Mouse (Mus musculus): ENCODE measurements around the gene Ebf1. TPM values are rescaled to one million over a fixed set of nuclear protein-coding genes. Genes with fewer than 3 reads are reported as not detected.

Ebf1 gene
- polyA plus RNA-seq, 1 experiment from 2014 or later, result 109 TPM

GRCm38 (mm10) chr11:44620694-44621446 is 3.8 kb downstream of the Ebf1 start:
- no peak for ATAC-seq (ENCODE audit: low FRiP score, low read depth)
- Histone ChIP-seq H3K4me3 (peak overlapping the region; percentile 67), H3K27me3 (replicated peaks) (peaks cover 23% of the 10 kb centered on the region), H3K9ac (peak overlapping the region; percentile 92), H3K36me3 (no peaks in the 10 kb centered on the region), H3K27ac (no peak overlapping the region), H3K4me2 (replicated peaks) (peak overlapping the region; percentile 87), H3K9me3 (no peaks in the 10 kb centered on the region), H3K4me1 (peaks cover 45% of the 10 kb centered on the region)
- 22% methylated on average over 19 of the region's 19 CpGs for WGBS

GRCm38 (mm10) chr11:44621615-44622014 is 4.5 kb downstream of the Ebf1 start:
- peak overlapping the region; percentile 92 for H3K9ac ChIP-seq

GRCm38 (mm10) chr11:44622023-44622731 is 5.1 kb downstream of the Ebf1 start:
- no peak for ATAC-seq (ENCODE audit: low FRiP score, low read depth)
- Histone ChIP-seq H3K36me3 (no peaks in the 10 kb centered on the region), H3K27me3 (replicated peaks) (peaks cover 19% of the 10 kb centered on the region), H3K9me3 (no peaks in the 10 kb centered on the region), H3K27ac (no peak overlapping the region), H3K9ac (peak overlapping the region; percentile 92; the same call in 1 of the 2 replicates), H3K4me3 (peak overlapping the region; percentile 67), H3K4me1 (peaks cover 45% of the 10 kb centered on the region), H3K4me2 (replicated peaks) (peak overlapping the region; percentile 87)
- 20% methylated on average over 11 of the region's 11 CpGs for WGBS

More at GRCm38 (mm10) chr11:44621615-44622014, 4.5 kb downstream of the Ebf1 start:
- ATAC-seq (ENCODE audit: low FRiP score, low read depth), result no peak
- H3K27me3 ChIP-seq (replicated peaks), result peaks cover 19% of the 10 kb centered on the region
- H3K9me3 ChIP-seq, result no peaks in the 10 kb centered on the region
- H3K4me3 ChIP-seq, result peak overlapping the region; percentile 67
- peak overlapping the region; percentile 87 for H3K4me2 ChIP-seq (replicated peaks)
- H3K4me1 ChIP-seq, result peaks cover 43% of the 10 kb centered on the region
- no peak overlapping the region for H3K27ac ChIP-seq
- WGBS, result 28% methylated on average over 10 of the region's 10 CpGs
- no peaks in the 10 kb centered on the region for H3K36me3 ChIP-seq

GRCm38 (mm10) chr11:44624564-44624963 is 7.4 kb downstream of the Ebf1 start:
- no peak overlapping the region for H3K27ac ChIP-seq
- 0 out of 2 replicates have a peak overlapping the region, but pooled peaks have one; percentile 21 for H3K4me2 ChIP-seq (replicated peaks)
- peaks cover 59% of the 10 kb centered on the region for H3K4me1 ChIP-seq

GRCm38 (mm10) chr11:44626065-44626464 is 8.9 kb downstream of the Ebf1 start:
- ATAC-seq (ENCODE audit: low FRiP score, low read depth), result 0 out of 2 replicates have a peak, but pooled peaks have one; percentile 33
- peaks cover 47% of the 10 kb centered on the region for H3K4me1 ChIP-seq
- 41% methylated on average over 10 of the region's 10 CpGs for WGBS
- H3K27ac ChIP-seq, result no peak overlapping the region
- H3K36me3 ChIP-seq, result no peaks in the 10 kb centered on the region
- no peak overlapping the region for H3K4me3 ChIP-seq
- peaks cover 5% of the 10 kb centered on the region for H3K27me3 ChIP-seq (replicated peaks)
- H3K4me2 ChIP-seq (replicated peaks), result peak overlapping the region; percentile 44
- H3K9me3 ChIP-seq, result no peaks in the 10 kb centered on the region
- H3K9ac ChIP-seq, result no peak overlapping the region

More at GRCm38 (mm10) chr11:44624564-44624963, 7.4 kb downstream of the Ebf1 start:
- H3K4me3 ChIP-seq, result no peak overlapping the region
- H3K9ac ChIP-seq, result no peak overlapping the region
- ATAC-seq (ENCODE audit: low FRiP score, low read depth), result no peak
- H3K36me3 ChIP-seq, result no peaks in the 10 kb centered on the region
- no peaks in the 10 kb centered on the region for H3K9me3 ChIP-seq
- 70% methylated on average over 5 of the region's 5 CpGs for WGBS
- H3K27me3 ChIP-seq (replicated peaks), result peaks cover 15% of the 10 kb centered on the region

- WGBS, result 17% methylated on average over 4 of the region's 4 CpGs
- 0 out of 2 replicates have a peak overlapping the region, but pooled peaks have one; percentile 20 for H3K4me2 ChIP-seq (replicated peaks)
- H3K27ac ChIP-seq, result 0 out of 2 replicates have a peak overlapping the region, but pooled peaks have one; percentile 21
- peaks cover 43% of the 10 kb centered on the region for H3K4me1 ChIP-seq
- H3K9me3 ChIP-seq, result no peaks in the 10 kb centered on the region
- H3K36me3 ChIP-seq, result 0 out of 2 replicates have a peak, but pooled peaks cover 3% of the 10 kb centered on the region
- H3K4me3 ChIP-seq, result no peak overlapping the region
- no peaks in the 10 kb centered on the region for H3K27me3 ChIP-seq (replicated peaks)
- H3K9ac ChIP-seq, result no peak overlapping the region
- peak; percentile 74 for ATAC-seq (ENCODE audit: low FRiP score, low read depth)
These were observed 11.3 kb downstream of the Ebf1 start for GRCm38 (mm10) chr11:44628412-44628811.

GRCm38 (mm10) chr11:44632064-44632968 is 15.2 kb downstream of the Ebf1 start:
- 85% methylated on average over 15 of the region's 15 CpGs for WGBS
- 0 out of 2 replicates have a peak, but pooled peaks cover 3% of the 10 kb centered on the region for H3K36me3 ChIP-seq
- peaks cover 35% of the 10 kb centered on the region for H3K4me1 ChIP-seq
- no peak overlapping the region for H3K27ac ChIP-seq
- no peak for ATAC-seq (ENCODE audit: low FRiP score, low read depth)
- H3K4me3 ChIP-seq, result no peak overlapping the region
- no peak overlapping the region for H3K4me2 ChIP-seq (replicated peaks)
- no peaks in the 10 kb centered on the region for H3K27me3 ChIP-seq (replicated peaks)
- H3K9ac ChIP-seq, result no peak overlapping the region
- H3K9me3 ChIP-seq, result no peaks in the 10 kb centered on the region

- WGBS, result 87% methylated on average over 2 of the region's 2 CpGs
- peaks cover 31% of the 10 kb centered on the region for H3K4me1 ChIP-seq
These were observed 16.0 kb downstream of the Ebf1 start for GRCm38 (mm10) chr11:44633001-44633693.

GRCm38 (mm10) chr11:44634552-44635193 is 17.6 kb downstream of the Ebf1 start:
- H3K4me3 ChIP-seq, result no peak overlapping the region
- H3K4me2 ChIP-seq (replicated peaks), result no peak overlapping the region
- no peaks in the 10 kb centered on the region for H3K9me3 ChIP-seq
- WGBS, result 63% methylated on average over 6 of the region's 6 CpGs
- H3K4me1 ChIP-seq, result peaks cover 22% of the 10 kb centered on the region
- 0 out of 2 replicates have a peak, but pooled peaks cover 3% of the 10 kb centered on the region for H3K36me3 ChIP-seq
- no peak overlapping the region; the same call in 1 of the 2 replicates for H3K27ac ChIP-seq
- no peak for ATAC-seq (ENCODE audit: low FRiP score, low read depth)
- H3K9ac ChIP-seq, result no peak overlapping the region
- H3K27me3 ChIP-seq (replicated peaks), result no peaks in the 10 kb centered on the region

More at GRCm38 (mm10) chr11:44633001-44633693, 16.0 kb downstream of the Ebf1 start:
- Histone ChIP-seq H3K9ac (no peak overlapping the region), H3K4me2 (replicated peaks) (no peak overlapping the region), H3K9me3 (no peaks in the 10 kb centered on the region), H3K27me3 (replicated peaks) (no peaks in the 10 kb centered on the region), H3K4me3 (no peak overlapping the region), H3K27ac (no peak overlapping the region), H3K36me3 (0 out of 2 replicates have a peak, but pooled peaks cover 3% of the 10 kb centered on the region)
- ATAC-seq (ENCODE audit: low FRiP score, low read depth), result no peak

GRCm38 (mm10) chr11:44636241-44636640 is 19.1 kb downstream of the Ebf1 start:
- Histone ChIP-seq H3K4me2 (replicated peaks) (no peak overlapping the region), H3K27me3 (replicated peaks) (no peaks in the 10 kb centered on the region), H3K9ac (no peak overlapping the region), H3K9me3 (no peaks in the 10 kb centered on the region), H3K4me1 (peaks cover 22% of the 10 kb centered on the region), H3K4me3 (no peak overlapping the region), H3K27ac (no peak overlapping the region), H3K36me3 (0 out of 2 replicates have a peak, but pooled peaks cover 3% of the 10 kb centered on the region)
- no peak for ATAC-seq (ENCODE audit: low FRiP score, low read depth)
- 83% methylated on average over 1 of the region's 1 CpGs for WGBS
